Mouse (Mus musculus) heart, adult 2 months (tissue): Measurements from ENCODE around the gene Prss36. TPM values are rescaled to one million over a fixed set of nuclear protein-coding genes. Genes with fewer than 3 reads are reported as not detected.

Experiments used
- DNase-seq, 2 experiments: peaks; one replicate each; pipeline ENCODE4 v3.0.0; 2021
- H3K27ac ChIP-seq: fragments of 200-600 bp; 2 replicates; pipeline ENCODE4 v1.8.1; 2022
- H3K27me3 ChIP-seq: fragments of 200-500 bp; 2 replicates; pipeline ENCODE4 v1.6.1; 2012; ENCODE audit warnings: mild to moderate bottlenecking, low read length, inconsistent platforms, mixed read lengths; ENCODE audit not compliant: control insufficient read depth, insufficient read depth
- H3K36me3 ChIP-seq: fragments of 200-500 bp; 2 replicates; pipeline ENCODE4 v1.6.1; 2012; ENCODE audit warnings: low read length, inconsistent platforms; ENCODE audit not compliant: control insufficient read depth, insufficient read depth
- H3K4me1 ChIP-seq: fragments of 200-500 bp; 2 replicates; pipeline ENCODE4 v1.6.1; 2011; ENCODE audit warnings: low read length; ENCODE audit not compliant: control insufficient read depth, insufficient read depth
- H3K4me3 ChIP-seq: fragments of 200-600 bp; 2 replicates; pipeline ENCODE4 v1.8.1; 2022
- H3K79me2 ChIP-seq: fragments of 200-500 bp; replicated peaks from 2 replicates; pipeline ENCODE4 v1.6.1; 2012; ENCODE audit warnings: mild to moderate bottlenecking, inconsistent platforms, low read length, moderate library complexity, mixed read lengths; ENCODE audit not compliant: control insufficient read depth, insufficient read depth
- H3K9ac ChIP-seq: fragments of 200-500 bp; 2 replicates; pipeline ENCODE4 v1.6.1; 2012; ENCODE audit warnings: low read depth, mild to moderate bottlenecking, control low read depth, inconsistent platforms, low read length, mixed read lengths
- CTCF ChIP-seq: fragments of 200-600 bp; IDR thresholded peaks from 2 replicates; pipeline ENCODE4 v1.8.1; 2022; ENCODE audit warnings: antibody characterized with exemption, mild to moderate bottlenecking, moderate library complexity
- EP300 ChIP-seq: fragments of 200-500 bp; IDR thresholded peaks from 2 replicates; pipeline ENCODE4 v1.6.1; 2011; ENCODE audit warnings: low read depth, low read length, control low read depth; ENCODE audit not compliant: insufficient read depth
- POLR2A ChIP-seq: fragments of 200-500 bp; IDR thresholded peaks from 2 replicates; pipeline ENCODE4 v1.6.1; 2011; ENCODE audit warnings: mild to moderate bottlenecking, low read depth, low read length, control low read depth; ENCODE audit not compliant: insufficient read depth
- WGBS: fragments of 180-500 bp; shearing (Covaris S2); methylation state at CpG from one replicate; pipeline ENCODE4 v1.1.7; 2018; 5-methylcytosine and 5-hydroxymethylcytosine counted together
- intact Hi-C: fragments of 180-260 bp; cut with DNase I; formaldehyde crosslinking; loops from one replicate; pipeline ENCODE4 v1.15.1; 2025
- polyA plus RNA-seq: library from polyadenylated mRNA; depleted of rRNA; stranded (reverse); fragments of >200 nt; gene quantifications from 2 replicates; pipeline ENCODE4 v1.2.3, GENCODE M21; 2012
- total RNA-seq, 2 experiments: library from RNA; stranded (reverse); gene quantifications; 2 replicates each; pipeline ENCODE4 v1.2.3; 2021

Prss36 gene
- total and polyA plus RNA-seq, 3 experiments = 6.0 to 21.4 (median 9.7) TPM

DNA sequence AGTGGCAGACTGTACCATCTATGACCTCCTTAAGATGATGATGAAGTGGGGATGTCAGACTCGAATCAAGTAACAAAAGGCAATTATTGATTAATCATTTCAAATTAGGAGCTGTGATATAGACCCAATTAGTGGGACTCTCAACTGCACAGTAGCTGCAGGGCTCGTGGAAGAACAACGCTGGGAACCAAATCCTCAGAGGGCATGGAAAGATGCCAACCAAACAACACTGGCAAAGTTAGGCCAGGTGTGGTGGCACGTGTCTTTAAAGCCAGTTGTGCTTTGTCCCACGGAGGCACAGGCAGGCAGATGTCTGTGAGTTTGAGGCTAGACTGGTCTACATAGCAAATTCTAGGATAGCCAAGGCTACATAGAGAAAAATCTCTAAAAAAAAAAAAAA, 15.9 kb downstream of the Prss36 start:
- no peaks in the 10 kb centered on the region for H3K36me3 ChIP-seq
- no peaks in the 10 kb centered on the region; the same call in 1 of the 2 replicates for H3K4me1 ChIP-seq
- H3K27ac ChIP-seq = no peak overlapping the region
- DNase-seq = no peak
- TF ChIP-seq EP300 (no peak), CTCF (no peak), POLR2A (no peak)
- H3K4me3 ChIP-seq = no peak overlapping the region
- WGBS = 89% methylated on average over 5 of the region's 5 CpGs
- no peak overlapping the region for H3K9ac ChIP-seq
- intact Hi-C loops = no loop called here
- H3K27me3 ChIP-seq = peaks cover 2% of the 10 kb centered on the region; the same call in 1 of the 2 replicates
- H3K79me2 ChIP-seq = no peaks in the 10 kb centered on the region

DNA sequence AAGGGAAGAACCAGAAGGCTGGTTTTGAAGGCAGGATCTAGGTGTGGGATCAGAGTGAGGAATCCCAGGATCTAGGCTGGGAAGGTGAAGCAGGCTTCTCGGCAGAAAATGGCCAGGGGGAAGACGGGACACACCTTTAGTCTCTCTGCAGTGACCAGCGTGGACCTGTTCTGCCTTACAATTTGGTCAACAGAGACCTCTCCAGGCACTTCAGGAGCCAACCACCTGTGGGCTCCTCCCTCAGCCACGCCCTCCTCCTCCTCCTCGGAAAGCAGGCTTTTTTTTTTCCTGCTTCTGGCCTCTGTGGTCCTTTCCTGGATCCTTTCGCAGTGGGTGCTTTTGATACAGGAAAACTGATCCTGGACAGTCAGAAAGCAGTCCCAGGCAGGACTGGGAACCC, 16.6 kb downstream of the Prss36 start, which contains the start of gene Prss8:
Gene Prss8 (minus strand): TSS at position 182 of the 400 bp plus-strand sequence.
- 41% methylated on average over 6 of the region's 6 CpGs for WGBS
- intact Hi-C loops = no loop called here
- no peak within 1 kb of the TSS for H3K27ac ChIP-seq
- H3K4me1 ChIP-seq = no peaks in the 10 kb centered on the region; the same call in 1 of the 2 replicates
- TF ChIP-seq POLR2A (no peak), EP300 (no peak), CTCF (no peak)
- peaks cover 2% of the 10 kb centered on the region; the same call in 1 of the 2 replicates for H3K27me3 ChIP-seq
- H3K4me3 ChIP-seq = no peak within 1 kb of the TSS
- H3K79me2 ChIP-seq = no peaks in the 10 kb centered on the region
- H3K9ac ChIP-seq = no peak within 1 kb of the TSS
- DNase-seq = no peak
- H3K36me3 ChIP-seq = no peaks in the 10 kb centered on the region

DNA sequence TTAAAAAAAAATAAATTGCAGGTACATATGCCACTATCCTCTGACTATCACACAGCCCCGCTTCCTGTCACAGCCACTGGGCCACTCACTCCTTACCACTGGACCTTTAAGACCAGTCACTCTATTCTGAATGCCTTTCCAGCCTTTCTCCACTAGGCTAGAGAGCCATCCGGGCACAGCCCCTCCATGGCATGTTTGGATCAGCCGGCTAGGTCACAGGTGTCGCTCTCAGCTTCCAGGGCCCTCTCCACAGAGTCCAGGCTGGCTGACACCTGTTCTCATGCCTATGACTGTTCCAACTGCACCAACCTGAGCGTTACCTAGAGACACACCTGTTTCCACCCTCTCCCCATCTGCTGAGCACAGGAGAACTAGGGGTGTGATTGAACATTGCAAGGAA, 17.9 kb downstream of the Prss36 start:
- TF ChIP-seq CTCF (no peak), EP300 (no peak), POLR2A (no peak)
- 46% methylated on average over 5 of the region's 5 CpGs for WGBS
- no peaks in the 10 kb centered on the region for H3K36me3 ChIP-seq
- H3K79me2 ChIP-seq = no peaks in the 10 kb centered on the region
- intact Hi-C loops = no loop called here
- H3K27ac ChIP-seq = no peak overlapping the region
- peaks cover 2% of the 10 kb centered on the region; the same call in 1 of the 2 replicates for H3K27me3 ChIP-seq
- DNase-seq = no peak
- no peaks in the 10 kb centered on the region for H3K4me1 ChIP-seq
- H3K4me3 ChIP-seq = no peak overlapping the region
- H3K9ac ChIP-seq = no peak overlapping the region

DNA sequence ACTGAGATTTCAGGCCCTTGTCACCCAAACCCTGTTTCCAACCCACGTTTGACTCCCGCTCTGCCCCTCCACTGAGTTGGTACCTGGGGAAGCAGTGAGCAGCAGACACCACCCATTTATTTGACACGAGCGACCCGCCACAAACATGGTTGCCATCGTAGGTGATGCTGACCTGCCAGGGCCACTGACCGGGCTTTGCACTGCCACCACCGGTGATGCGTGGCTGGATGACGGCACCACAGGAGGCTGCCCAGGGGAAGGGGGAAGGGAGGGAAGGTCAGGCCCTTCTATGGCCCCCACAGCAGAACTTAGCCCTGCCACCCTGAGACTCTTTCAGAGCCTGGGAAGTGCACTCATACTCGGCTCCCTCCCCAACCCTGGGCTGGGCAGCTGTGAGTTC, 18.8 kb downstream of the Prss36 start:
- intact Hi-C loops = no loop called here
- no peak for DNase-seq
- H3K4me1 ChIP-seq = no peaks in the 10 kb centered on the region
- no peak overlapping the region for H3K9ac ChIP-seq
- 90% methylated on average over 11 of the region's 11 CpGs for WGBS
- H3K36me3 ChIP-seq = no peaks in the 10 kb centered on the region
- H3K27ac ChIP-seq = no peak overlapping the region
- H3K27me3 ChIP-seq = peaks cover 2% of the 10 kb centered on the region; the same call in 1 of the 2 replicates
- no peak for TF ChIP-seq EP300
- TF ChIP-seq POLR2A = no peak
- no peak for TF ChIP-seq CTCF
- no peak overlapping the region for H3K4me3 ChIP-seq
- no peaks in the 10 kb centered on the region for H3K79me2 ChIP-seq

DNA sequence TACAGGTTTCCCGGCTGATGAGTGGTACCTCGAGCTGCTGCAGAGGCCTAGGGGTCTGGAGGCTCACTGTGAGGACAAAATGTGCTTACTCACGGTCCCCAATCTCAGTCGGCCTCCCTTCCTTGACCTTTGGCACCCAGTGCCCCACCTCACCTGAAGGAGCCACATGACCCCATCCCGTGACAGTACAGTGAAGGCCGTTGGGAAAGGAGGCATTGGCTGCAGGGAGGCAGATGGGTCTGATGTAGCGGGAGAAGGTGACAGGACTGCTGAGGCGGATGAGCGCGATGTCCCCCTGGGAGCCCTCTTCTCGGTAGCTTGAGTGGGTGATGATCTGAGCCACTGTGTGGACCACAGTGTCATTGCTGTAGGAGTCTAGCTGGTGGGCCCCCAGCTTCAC, 19.7 kb downstream of the Prss36 start:
- H3K27me3 ChIP-seq = peaks cover 2% of the 10 kb centered on the region; the same call in 1 of the 2 replicates
- no peaks in the 10 kb centered on the region for H3K36me3 ChIP-seq
- no peak overlapping the region for H3K27ac ChIP-seq
- H3K4me1 ChIP-seq = no peaks in the 10 kb centered on the region
- 80% methylated on average over 11 of the region's 11 CpGs for WGBS
- no peaks in the 10 kb centered on the region for H3K79me2 ChIP-seq
- intact Hi-C loops = no loop called here
- TF ChIP-seq CTCF = no peak
- no peak for TF ChIP-seq POLR2A
- TF ChIP-seq EP300 = no peak
- no peak overlapping the region for H3K4me3 ChIP-seq
- no peak overlapping the region for H3K9ac ChIP-seq
- DNase-seq = no peak

DNA sequence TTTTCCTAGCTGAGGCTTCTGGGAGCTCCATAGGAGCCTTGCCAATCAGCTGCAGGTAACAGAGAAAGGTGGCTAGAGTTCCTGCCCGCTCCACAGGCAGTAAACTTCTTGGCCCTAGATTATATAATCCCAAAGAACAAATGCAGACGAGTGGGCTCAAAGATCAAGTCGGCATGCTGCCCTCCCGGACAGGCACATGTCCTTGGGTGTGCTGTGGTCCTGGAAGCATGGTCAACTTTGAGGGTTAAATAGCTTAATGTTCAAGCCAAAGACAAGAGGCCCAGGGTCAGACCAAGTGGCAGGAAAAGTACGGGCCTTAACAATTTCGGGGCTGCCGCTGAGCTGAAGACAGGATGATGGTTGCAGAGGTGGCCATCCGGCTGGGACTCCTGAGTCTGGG, 20.5 kb downstream of the Prss36 start:
- no peak for TF ChIP-seq POLR2A
- TF ChIP-seq EP300 = no peak
- TF ChIP-seq CTCF = no peak

More for the DNA sequence above, 20.5 kb downstream of the Prss36 start:
- Histone ChIP-seq H3K36me3 (no peaks in the 10 kb centered on the region), H3K27ac (no peak overlapping the region), H3K4me1 (no peaks in the 10 kb centered on the region), H3K4me3 (no peak overlapping the region), H3K9ac (no peak overlapping the region), H3K79me2 (no peaks in the 10 kb centered on the region), H3K27me3 (peaks cover 2% of the 10 kb centered on the region; the same call in 1 of the 2 replicates)
- 89% methylated on average over 8 of the region's 8 CpGs for WGBS
- intact Hi-C loops = no loop called here
- no peak for DNase-seq
